Mouse (Mus musculus) neural tube, embryonic 15.5 days (tissue): ENCODE data around the gene Thap7. TPM values are rescaled to one million over a fixed set of nuclear protein-coding genes. Genes with fewer than 3 reads are reported as not detected.
A peak's percentile ranks its signal among the peaks of the same experiment; 100 is the strongest.

ENCODE experiments used
- ATAC-seq: fragments of 200-750 bp; cut with Nextera tagmentation; 2 replicates; pipeline ENCODE4 v1.8.0; 2017; ENCODE audit warnings: mild to moderate bottlenecking, moderate TSS enrichment, moderate library complexity; ENCODE audit not compliant: low FRiP score
- H3K27ac ChIP-seq: fragments of 300-500 bp; sonication (generic); replicated peaks from 2 replicates; pipeline ENCODE4 v1.5.1; 2015; ENCODE audit warnings: mild to moderate bottlenecking, inconsistent platforms
- H3K27me3 ChIP-seq: fragments of 300-500 bp; sonication (generic); replicated peaks from 2 replicates; pipeline ENCODE4 v1.6.1; 2015; ENCODE audit warnings: inconsistent platforms
- H3K36me3 ChIP-seq: fragments of 300-500 bp; sonication (generic); 2 replicates; pipeline ENCODE4 v1.6.1; 2015; ENCODE audit warnings: inconsistent platforms
- H3K4me1 ChIP-seq: fragments of 300-500 bp; sonication (generic); 2 replicates; pipeline ENCODE4 v1.6.1; 2015; ENCODE audit warnings: inconsistent platforms
- H3K4me2 ChIP-seq: fragments of 300-500 bp; sonication (generic); 2 replicates; pipeline ENCODE4 v1.6.1; 2015; ENCODE audit warnings: inconsistent platforms, mild to moderate bottlenecking, moderate library complexity
- H3K4me3 ChIP-seq: fragments of 300-500 bp; sonication (generic); replicated peaks from 2 replicates; pipeline ENCODE4 v1.5.1; 2015; ENCODE audit warnings: mild to moderate bottlenecking, inconsistent platforms
- H3K9ac ChIP-seq: fragments of 300-500 bp; sonication (generic); replicated peaks from 2 replicates; pipeline ENCODE4 v1.6.1; 2015; ENCODE audit warnings: mild to moderate bottlenecking, inconsistent platforms
- H3K9me3 ChIP-seq: fragments of 300-500 bp; sonication (generic); replicated peaks from 2 replicates; pipeline ENCODE4 v1.6.1; 2016; ENCODE audit warnings: inconsistent platforms
- WGBS: fragments of 180-500 bp; shearing (Covaris S2); methylation state at CpG from one replicate; pipeline ENCODE4 v1.1.7; 2015; ENCODE audit warnings: mixed read lengths; 5-methylcytosine and 5-hydroxymethylcytosine counted together
- polyA plus RNA-seq: library from polyadenylated mRNA; unstranded; fragments of >200 nt; fragmentation: Nextera tagmentation; extraction: Ambion mirVana; gene quantifications from 2 replicates; pipeline ENCODE4 v1.2.1, GENCODE M21; 2015

Thap7 gene
- polyA plus RNA-seq, 1 experiment from 2014 or later = 58.1 TPM

GRCm38 (mm10) chr16:17481465-17481864 is 49.5 kb downstream of the Thap7 start:
- Histone ChIP-seq H3K36me3 (peaks cover 42% of the 10 kb centered on the region), H3K4me1 (no peaks in the 10 kb centered on the region), H3K4me3 (no peak overlapping the region), H3K27ac (no peak overlapping the region), H3K4me2 (no peak overlapping the region), H3K9ac (no peak overlapping the region), H3K9me3 (no peaks in the 10 kb centered on the region), H3K27me3 (no peaks in the 10 kb centered on the region)
- no peak for ATAC-seq
- WGBS = 94% methylated on average over 2 of the region's 2 CpGs

DNA sequence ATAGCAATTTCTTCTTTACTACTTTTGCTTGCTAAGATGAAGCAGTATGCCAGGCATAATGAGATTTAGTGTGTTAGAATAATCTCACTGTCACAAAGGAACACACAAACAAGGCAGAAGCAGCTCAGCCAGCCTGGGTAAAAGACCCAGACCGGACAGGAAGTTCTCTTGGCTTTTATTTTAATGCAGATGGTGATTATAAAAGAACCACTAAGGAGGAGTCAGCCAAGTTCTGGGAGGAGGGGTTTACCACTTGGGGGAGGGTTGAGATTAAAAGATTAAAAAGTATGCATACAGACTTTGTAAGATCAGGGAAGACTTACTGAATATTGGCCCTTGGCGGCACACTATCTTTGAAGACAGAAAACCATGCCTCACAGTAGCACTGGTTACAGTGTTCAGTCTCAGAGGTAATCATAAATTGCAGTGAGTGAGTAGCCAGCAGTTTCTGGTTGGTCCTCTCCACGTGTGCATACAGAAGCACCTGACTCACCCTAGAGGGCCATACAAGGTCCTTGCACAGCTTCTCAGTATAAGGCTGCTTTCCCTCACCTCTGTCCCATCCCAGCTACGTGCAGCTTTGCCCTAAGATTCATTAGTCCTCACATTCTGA is 52.5 kb downstream of the Thap7 start:
- no peak overlapping the region for H3K4me3 ChIP-seq
- WGBS = 76% methylated on average over 4 of the region's 4 CpGs
- no peak overlapping the region for H3K9ac ChIP-seq
- ATAC-seq = no peak
- no peaks in the 10 kb centered on the region for H3K27me3 ChIP-seq
- no peaks in the 10 kb centered on the region for H3K9me3 ChIP-seq
- H3K4me2 ChIP-seq = no peak overlapping the region
- 0 out of 2 replicates have a peak overlapping the region, but pooled peaks have one; percentile 3 for H3K27ac ChIP-seq
- H3K36me3 ChIP-seq = peaks cover 12% of the 10 kb centered on the region
- no peaks in the 10 kb centered on the region for H3K4me1 ChIP-seq

Other genes starting within 250 kb of the Thap7 start
- 1.0 and 1.9 TPM in 2 replicates for gene Serpind1, start 199.8 kb downstream of the Thap7 start, polyA plus RNA-seq
- 23.3 and 24.0 TPM in 2 replicates for gene Snap29, start 125.2 kb downstream of the Thap7 start, polyA plus RNA-seq
- 54.6 and 59.7 TPM in 2 replicates for gene Pi4ka, start 124.8 kb downstream of the Thap7 start, polyA plus RNA-seq
- 76.3 and 77.4 TPM in 2 replicates for gene Crkl, start 79.1 kb downstream of the Thap7 start, polyA plus RNA-seq
- gene Aifm3, start 41.5 kb downstream of the Thap7 start, polyA plus RNA-seq = 3.4 and 4.8 TPM in 2 replicates
- 118 and 129 TPM in 2 replicates for gene Lztr1, start 22.4 kb downstream of the Thap7 start, polyA plus RNA-seq
- 0.98 and 1.3 TPM in 2 replicates for gene Lrrc74b, start 30.1 kb upstream of the Thap7 start, polyA plus RNA-seq
- gene P2rx6, start 30.7 kb upstream of the Thap7 start, polyA plus RNA-seq = 2.6 and 2.8 TPM in 2 replicates
- gene Slc7a4, start 52.1 kb upstream of the Thap7 start, polyA plus RNA-seq = 40.4 and 46.1 TPM in 2 replicates
- gene Smpd4, start 88.2 kb upstream of the Thap7 start, polyA plus RNA-seq = 25.8 and 28.8 TPM in 2 replicates
- 13.7 and 14.0 TPM in 2 replicates for gene Ccdc74a, start 115.3 kb upstream of the Thap7 start, polyA plus RNA-seq
- gene Med15, start 201.8 kb upstream of the Thap7 start, polyA plus RNA-seq = 46.1 and 47.3 TPM in 2 replicates
- 86.2 and 89.1 TPM in 2 replicates for gene Klhl22, start 228.5 kb upstream of the Thap7 start, polyA plus RNA-seq